Mouse (Mus musculus): ENCODE measurements around the gene Gm11034. TPM values are rescaled to one million over a fixed set of nuclear protein-coding genes. Genes with fewer than 3 reads are reported as not detected.
A peak's percentile ranks its signal among the peaks of the same experiment; 100 is the strongest.

The Gm11034 gene
- polyA plus RNA-seq (2012; rRNA removed): not detected in 2 replicates

GRCm38 (mm10) chr8:72213536-72213935 is at the start of gene Gm11034:
Gm11034 (minus strand) TSS chr8:72213636.
- WGBS: 70% methylated on average over 4 of the region's 4 CpGs
- Histone ChIP-seq H3K36me3 (ENCODE audit: control insufficient read depth, insufficient read depth, low read length) (no peaks in the 10 kb centered on the region), H3K4me1 (ENCODE audit: control insufficient read depth, insufficient read depth, insufficient read length, low read length) (peaks cover 10% of the 10 kb centered on the region; the same call in 1 of the 2 replicates), H3K27ac (ENCODE audit: insufficient read depth, low read depth, low read length) (no peak within 1 kb of the TSS), H3K27me3 (ENCODE audit: control insufficient read depth, insufficient read depth, low read length) (no peaks in the 10 kb centered on the region), H3K4me3 (ENCODE audit: low read depth, low read length) (no peak within 1 kb of the TSS)
- TF ChIP-seq POLR2A (IDR thresholded peaks at IDR 0.05; ENCODE audit: low read depth, low read length) (no peak), CTCF (IDR thresholded peaks at IDR 0.05; ENCODE audit: extremely low read depth, insufficient read length, insufficient replicate concordance, low read depth, low read length) (no peak)

- Histone ChIP-seq H3K27me3 (ENCODE audit: control insufficient read depth, insufficient read depth, low read length) (no peaks in the 10 kb centered on the region), H3K4me1 (ENCODE audit: control insufficient read depth, insufficient read depth, insufficient read length, low read length) (peaks cover 2% of the 10 kb centered on the region; the same call in 1 of the 2 replicates)
- 94% methylated on average over 2 of the region's 2 CpGs for WGBS
Measured at GRCm38 (mm10) chr8:72262756-72263155, 49.3 kb upstream of the Gm11034 start.

GRCm38 (mm10) chr8:72261872-72262271 is 48.4 kb upstream of the Gm11034 start:
- TF ChIP-seq POLR2A (IDR thresholded peaks at IDR 0.05; ENCODE audit: low read depth, low read length) (no peak), CTCF (IDR thresholded peaks at IDR 0.05; ENCODE audit: extremely low read depth, insufficient read length, insufficient replicate concordance, low read depth, low read length) (peak; percentile 13; the same call in 1 of the 2 replicates)
- no peaks in the 10 kb centered on the region for H3K27me3 ChIP-seq (ENCODE audit: control insufficient read depth, insufficient read depth, low read length)
- H3K4me3 ChIP-seq (ENCODE audit: low read depth, low read length): no peak overlapping the region
- H3K36me3 ChIP-seq (ENCODE audit: control insufficient read depth, insufficient read depth, low read length): peaks cover 2% of the 10 kb centered on the region; the same call in 1 of the 2 replicates
- H3K4me1 ChIP-seq (ENCODE audit: control insufficient read depth, insufficient read depth, insufficient read length, low read length): peaks cover 2% of the 10 kb centered on the region; the same call in 1 of the 2 replicates
- no peak overlapping the region for H3K27ac ChIP-seq (ENCODE audit: insufficient read depth, low read depth, low read length)
- WGBS: 66% methylated on average over 5 of the region's 5 CpGs

More at GRCm38 (mm10) chr8:72262756-72263155, 49.3 kb upstream of the Gm11034 start:
- Histone ChIP-seq H3K4me3 (ENCODE audit: low read depth, low read length) (no peak overlapping the region), H3K36me3 (ENCODE audit: control insufficient read depth, insufficient read depth, low read length) (no peaks in the 10 kb centered on the region), H3K27ac (ENCODE audit: insufficient read depth, low read depth, low read length) (no peak overlapping the region)
- TF ChIP-seq POLR2A (IDR thresholded peaks at IDR 0.05; ENCODE audit: low read depth, low read length) (no peak), CTCF (IDR thresholded peaks at IDR 0.05; ENCODE audit: extremely low read depth, insufficient read length, insufficient replicate concordance, low read depth, low read length) (no peak)

GRCm38 (mm10) chr8:72261431-72261830 is 48.0 kb upstream of the Gm11034 start:
- TF ChIP-seq CTCF (IDR thresholded peaks at IDR 0.05; ENCODE audit: extremely low read depth, insufficient read length, insufficient replicate concordance, low read depth, low read length) (no peak), POLR2A (IDR thresholded peaks at IDR 0.05; ENCODE audit: low read depth, low read length) (no peak)
- no peak overlapping the region for H3K4me3 ChIP-seq (ENCODE audit: low read depth, low read length)
- no peak overlapping the region for H3K27ac ChIP-seq (ENCODE audit: insufficient read depth, low read depth, low read length)
- peaks cover 2% of the 10 kb centered on the region; the same call in 1 of the 2 replicates for H3K36me3 ChIP-seq (ENCODE audit: control insufficient read depth, insufficient read depth, low read length)
- peaks cover 2% of the 10 kb centered on the region; the same call in 1 of the 2 replicates for H3K4me1 ChIP-seq (ENCODE audit: control insufficient read depth, insufficient read depth, insufficient read length, low read length)
- no peaks in the 10 kb centered on the region for H3K27me3 ChIP-seq (ENCODE audit: control insufficient read depth, insufficient read depth, low read length)

- 46% methylated on average over 2 of the region's 2 CpGs for WGBS
- H3K36me3 ChIP-seq (ENCODE audit: control insufficient read depth, insufficient read depth, low read length): peaks cover 2% of the 10 kb centered on the region; the same call in 1 of the 2 replicates
- no peak overlapping the region for H3K4me3 ChIP-seq (ENCODE audit: low read depth, low read length)
- H3K27me3 ChIP-seq (ENCODE audit: control insufficient read depth, insufficient read depth, low read length): no peaks in the 10 kb centered on the region
- peaks cover 2% of the 10 kb centered on the region; the same call in 1 of the 2 replicates for H3K4me1 ChIP-seq (ENCODE audit: control insufficient read depth, insufficient read depth, insufficient read length, low read length)
- no peak for TF ChIP-seq POLR2A (IDR thresholded peaks at IDR 0.05; ENCODE audit: low read depth, low read length)
- TF ChIP-seq CTCF (IDR thresholded peaks at IDR 0.05; ENCODE audit: extremely low read depth, insufficient read length, insufficient replicate concordance, low read depth, low read length): peak; percentile 58; the same call in 1 of the 2 replicates
- H3K27ac ChIP-seq (ENCODE audit: insufficient read depth, low read depth, low read length): no peak overlapping the region
Measured at GRCm38 (mm10) chr8:72261019-72261418, 47.6 kb upstream of the Gm11034 start.

- TF ChIP-seq CTCF (IDR thresholded peaks at IDR 0.05; ENCODE audit: extremely low read depth, insufficient read length, insufficient replicate concordance, low read depth, low read length) (no peak), POLR2A (IDR thresholded peaks at IDR 0.05; ENCODE audit: low read depth, low read length) (no peak)
- Histone ChIP-seq H3K27me3 (ENCODE audit: control insufficient read depth, insufficient read depth, low read length) (no peaks in the 10 kb centered on the region), H3K4me3 (ENCODE audit: low read depth, low read length) (no peak overlapping the region), H3K27ac (ENCODE audit: insufficient read depth, low read depth, low read length) (no peak overlapping the region), H3K36me3 (ENCODE audit: control insufficient read depth, insufficient read depth, low read length) (peaks cover 2% of the 10 kb centered on the region; the same call in 1 of the 2 replicates), H3K4me1 (ENCODE audit: control insufficient read depth, insufficient read depth, insufficient read length, low read length) (peaks cover 2% of the 10 kb centered on the region; the same call in 1 of the 2 replicates)
- 55% methylated on average over 4 of the region's 4 CpGs for WGBS
Measured at GRCm38 (mm10) chr8:72260585-72260984, 47.1 kb upstream of the Gm11034 start.

GRCm38 (mm10) chr8:72259862-72260261 is 46.4 kb upstream of the Gm11034 start:
- H3K4me1 ChIP-seq (ENCODE audit: control insufficient read depth, insufficient read depth, insufficient read length, low read length): no peaks in the 10 kb centered on the region
- no peak overlapping the region for H3K4me3 ChIP-seq (ENCODE audit: low read depth, low read length)
- no peak overlapping the region for H3K27ac ChIP-seq (ENCODE audit: insufficient read depth, low read depth, low read length)
- WGBS: 11% methylated on average over 2 of the region's 2 CpGs
- peaks cover 2% of the 10 kb centered on the region; the same call in 1 of the 2 replicates for H3K36me3 ChIP-seq (ENCODE audit: control insufficient read depth, insufficient read depth, low read length)
- TF ChIP-seq CTCF (IDR thresholded peaks at IDR 0.05; ENCODE audit: extremely low read depth, insufficient read length, insufficient replicate concordance, low read depth, low read length): no peak
- no peak for TF ChIP-seq POLR2A (IDR thresholded peaks at IDR 0.05; ENCODE audit: low read depth, low read length)
- no peaks in the 10 kb centered on the region for H3K27me3 ChIP-seq (ENCODE audit: control insufficient read depth, insufficient read depth, low read length)
